Mouse (Mus musculus) liver, embryonic 18 days (tissue): ENCODE measurements around the gene Tmc1. TPM values are rescaled to one million over a fixed set of nuclear protein-coding genes. Genes with fewer than 3 reads are reported as not detected.

Source experiments
- polyA plus RNA-seq: library from polyadenylated mRNA; depleted of rRNA; stranded (reverse); fragments of >200 nt; gene quantifications from 2 replicates; pipeline ENCODE4 v1.2.3, GENCODE M21; 2012; rRNA removed

Tmc1 gene
- polyA plus RNA-seq = 0.06 and 0.07 TPM in 2 replicates

GRCm38 (mm10) chr19:20953874-20954273 is at the start of gene Tmc1:
TSS of gene Tmc1 (minus strand) at chr19:20954202.

Other genes with a start within 250 kb of the Tmc1 start
- 2.9 and 5.2 TPM in 2 replicates for gene Aldh1a7, start 226.6 kb downstream of the Tmc1 start, polyA plus RNA-seq